Mouse (Mus musculus): ENCODE data around the gene Gart.

Gart gene

DNA sequence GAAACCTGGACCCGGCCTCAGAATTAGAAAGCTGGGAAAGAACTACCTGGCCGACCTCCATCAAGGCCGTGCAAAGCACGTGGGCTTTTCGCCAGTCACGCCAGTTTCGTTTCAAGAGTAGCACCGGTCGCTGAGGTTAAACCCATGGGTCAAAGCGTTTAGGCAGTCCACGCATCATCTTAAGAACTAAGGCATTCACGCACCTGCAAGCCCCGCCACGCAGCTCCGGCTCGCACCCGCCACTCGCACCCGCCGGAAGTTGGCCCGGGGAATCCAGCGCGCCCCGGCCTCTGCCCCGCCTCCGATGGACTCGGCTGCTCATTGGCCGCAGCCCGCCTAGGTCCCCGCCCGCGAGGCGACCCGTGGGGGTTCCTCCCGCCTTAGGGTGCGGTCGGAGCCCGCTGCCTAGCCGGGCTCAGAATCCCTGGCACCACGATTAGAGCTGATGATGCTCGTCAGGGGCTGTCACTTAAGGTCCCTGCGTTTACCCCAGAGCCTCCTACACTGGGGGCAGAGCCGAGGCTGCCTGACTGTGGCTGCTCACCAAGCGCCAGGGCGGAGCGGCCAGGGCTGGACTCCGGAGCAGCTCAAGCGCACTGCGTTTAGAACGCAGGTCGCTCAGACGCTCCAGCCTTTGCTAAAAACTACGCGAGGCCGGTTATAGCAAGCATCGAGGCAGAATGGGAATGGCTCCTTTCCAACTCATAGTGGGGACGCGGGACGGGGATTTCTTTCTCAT is at the start of gene Gart:
TSS of gene Gart (minus strand) at position 272 of the 739 bp plus-strand sequence.
- DNase-seq: peak; percentile 97

DNA sequence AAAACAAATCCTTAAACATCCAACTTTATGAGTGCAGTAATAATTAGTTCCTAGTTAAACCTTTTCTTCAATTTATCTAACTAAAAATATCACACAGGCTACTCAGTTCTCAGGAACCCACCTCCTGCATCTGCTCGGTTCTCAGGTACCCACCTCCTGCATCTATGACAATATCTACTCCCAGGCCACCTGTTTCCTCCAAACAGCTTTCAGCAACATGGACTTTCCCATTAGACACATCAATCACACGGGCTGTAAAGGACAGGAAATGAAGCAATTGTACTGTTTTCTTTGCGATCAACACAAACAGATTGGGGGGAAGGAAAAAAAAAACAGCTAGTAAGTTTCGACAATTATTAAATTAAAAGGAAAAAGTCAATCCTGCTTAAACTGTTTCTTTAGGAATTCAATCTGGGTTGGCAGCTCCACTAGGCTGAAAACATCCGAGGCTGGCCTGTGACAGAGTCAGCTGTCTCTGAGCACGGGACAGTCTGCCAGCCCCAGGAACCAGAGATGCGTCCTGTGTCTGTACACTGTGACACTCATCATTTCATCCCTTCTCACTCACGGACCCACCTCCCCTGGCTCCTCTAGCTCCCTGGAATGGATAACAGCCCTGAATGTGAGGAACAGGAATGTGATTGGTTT is 48.5 kb upstream of the Gart start:
- DNase-seq: no peak

DNA sequence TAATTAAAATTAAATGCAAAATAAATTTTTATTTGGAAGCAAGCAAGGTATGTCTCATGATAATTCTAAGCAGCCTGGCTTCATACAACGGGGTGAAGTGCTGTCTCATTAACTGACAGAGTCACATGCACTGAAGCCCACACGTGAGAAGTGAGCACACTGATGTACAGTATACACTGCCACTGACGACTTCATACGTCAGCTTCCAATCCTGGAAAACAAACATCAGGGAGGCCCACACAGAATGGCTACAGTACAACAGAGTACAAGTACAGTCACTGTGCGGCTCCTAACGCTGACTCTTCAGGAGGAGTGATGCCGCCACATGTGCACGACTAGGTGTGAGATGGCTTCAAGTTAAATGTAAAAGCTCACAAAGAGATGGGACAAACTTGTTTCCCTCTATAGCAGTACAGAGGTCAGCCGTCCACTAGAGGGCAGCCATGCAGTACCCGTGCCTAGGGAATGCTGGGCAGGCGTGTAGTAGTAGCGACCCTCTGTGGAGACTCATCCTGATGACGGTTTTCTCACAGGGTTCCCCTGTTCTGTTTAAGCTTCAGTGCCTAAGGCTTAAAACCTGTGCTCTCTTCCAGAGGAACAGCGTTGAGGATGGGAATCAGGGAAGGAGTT is 47.8 kb upstream of the Gart start:
- DNase-seq: peak; percentile 86

DNA sequence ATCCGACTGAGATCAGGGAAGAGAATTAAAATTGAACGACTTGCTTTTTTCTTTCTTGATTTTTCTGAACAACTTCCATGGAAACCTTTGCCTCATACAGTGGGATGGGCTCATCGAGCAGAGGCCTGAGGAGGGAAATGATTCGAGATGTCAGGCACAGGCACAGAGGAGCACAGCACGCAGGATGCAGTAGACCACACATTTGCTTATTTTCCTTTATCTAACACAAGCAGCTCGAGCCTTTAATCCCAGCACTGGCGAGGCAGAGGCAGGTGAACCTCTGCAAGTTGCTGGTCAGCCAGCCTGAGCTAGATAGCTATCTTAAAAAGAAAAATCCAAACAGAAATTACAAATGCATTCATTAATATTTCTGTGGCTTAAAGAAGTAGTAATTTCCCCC is 43.0 kb upstream of the Gart start:
- DNase-seq: peak; percentile 70

DNA sequence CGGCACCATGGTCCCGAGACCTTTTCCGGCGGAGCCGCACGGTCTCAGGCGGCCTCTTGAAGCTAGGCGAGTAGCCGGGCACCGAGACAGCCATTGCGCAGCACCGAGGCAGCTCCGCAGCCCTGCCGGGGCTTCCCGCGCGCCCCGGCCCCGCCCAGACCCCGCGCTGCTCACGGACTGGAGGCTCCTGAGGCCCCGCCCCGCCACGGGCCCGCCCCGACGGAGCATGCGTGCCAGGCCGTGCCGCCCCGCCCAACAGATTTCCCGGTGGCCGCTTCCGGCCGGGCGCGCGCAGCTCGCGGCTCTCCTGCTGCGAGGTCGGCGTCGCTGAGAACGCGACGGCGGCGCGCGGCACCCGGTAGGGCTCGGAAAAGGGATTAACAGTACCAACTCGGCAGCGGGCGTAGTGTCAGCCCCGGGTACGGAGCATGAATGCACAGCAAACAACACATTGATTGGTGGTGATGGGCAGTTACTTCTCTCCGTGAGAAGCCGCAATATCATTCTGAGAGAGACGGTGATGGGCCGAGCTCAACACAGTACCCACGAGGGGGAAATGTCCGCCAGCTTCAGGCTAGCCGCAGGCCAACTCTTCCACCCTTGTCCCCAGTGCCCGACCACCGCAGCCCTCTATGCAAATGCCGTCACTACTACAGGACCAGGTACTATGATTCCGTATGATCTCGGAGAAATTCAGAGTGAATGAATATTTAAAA is 42.0 kb upstream of the Gart start, which contains the start of gene Donson:
TSS of gene Donson (minus strand) at position 152 of the 716 bp plus-strand sequence.
- DNase-seq: peak; percentile 98

DNA sequence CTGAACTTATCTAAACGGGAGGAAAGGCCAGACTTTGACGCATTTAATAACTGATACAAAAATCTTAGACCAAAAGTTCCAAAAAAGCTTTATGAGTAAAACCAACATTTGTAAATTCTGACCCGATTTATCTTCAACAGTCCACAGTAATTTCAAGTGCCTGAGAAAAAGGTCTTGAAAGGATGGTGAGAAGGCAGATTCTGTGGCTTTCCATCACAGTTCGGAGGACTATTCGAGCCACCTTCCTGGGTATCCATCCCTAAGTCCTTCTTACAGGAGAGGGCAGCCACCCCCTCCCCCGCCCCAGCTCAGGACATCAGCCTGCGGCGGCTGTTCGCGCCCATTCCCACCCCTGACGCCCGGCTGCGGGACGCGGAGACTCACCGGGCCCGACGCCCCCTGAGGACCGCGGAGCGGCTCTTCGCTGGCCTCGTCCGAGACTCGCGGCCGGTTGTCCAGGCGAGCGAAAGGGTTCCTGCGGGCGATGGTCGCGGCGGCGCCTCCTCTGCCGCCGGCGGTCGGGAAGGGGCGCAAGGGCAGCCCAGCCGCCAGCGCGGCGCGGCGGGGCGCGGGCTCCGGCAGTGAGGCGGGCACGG is 41.4 kb upstream of the Gart start:
- peak; percentile 52 for DNase-seq

DNA sequence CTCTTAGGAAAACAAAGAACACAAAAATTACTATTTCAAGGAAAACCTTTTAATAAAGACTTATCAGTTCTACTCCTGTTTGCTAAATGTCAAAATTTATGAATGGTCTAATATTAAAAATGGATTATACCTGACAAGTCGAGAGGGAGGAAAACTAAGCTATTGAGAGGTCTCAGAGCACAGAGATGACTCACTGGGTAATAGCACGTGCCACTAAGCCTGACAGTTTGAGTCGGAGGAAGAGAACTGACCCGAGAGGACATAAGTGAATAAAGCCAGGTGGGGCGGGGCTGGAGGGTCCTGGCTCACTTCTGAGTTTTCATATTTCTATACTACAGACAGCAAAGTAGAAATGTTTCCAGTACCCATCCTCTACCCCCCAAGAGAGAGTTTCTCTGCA is 39.6 kb upstream of the Gart start:
- no peak for DNase-seq

DNA sequence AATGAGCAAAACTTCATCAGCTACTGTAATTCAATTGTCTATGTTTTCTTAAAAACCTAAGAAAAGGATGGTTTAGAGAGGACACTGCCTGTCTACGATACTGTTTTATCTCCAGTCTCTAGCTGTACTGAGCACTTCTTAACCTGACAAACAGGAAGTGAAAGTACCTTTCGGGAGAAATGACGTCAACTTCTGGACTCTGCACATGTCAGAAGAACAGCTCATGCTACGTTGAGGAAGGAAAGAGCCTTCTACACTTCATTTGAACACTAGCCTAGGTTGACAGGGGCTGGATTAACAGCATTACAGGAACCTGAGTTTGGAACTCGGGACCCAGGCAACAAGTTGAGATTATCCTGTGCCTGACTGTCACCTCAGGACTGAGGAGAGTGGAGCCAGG is 38.8 kb upstream of the Gart start:
- no peak for DNase-seq

DNA sequence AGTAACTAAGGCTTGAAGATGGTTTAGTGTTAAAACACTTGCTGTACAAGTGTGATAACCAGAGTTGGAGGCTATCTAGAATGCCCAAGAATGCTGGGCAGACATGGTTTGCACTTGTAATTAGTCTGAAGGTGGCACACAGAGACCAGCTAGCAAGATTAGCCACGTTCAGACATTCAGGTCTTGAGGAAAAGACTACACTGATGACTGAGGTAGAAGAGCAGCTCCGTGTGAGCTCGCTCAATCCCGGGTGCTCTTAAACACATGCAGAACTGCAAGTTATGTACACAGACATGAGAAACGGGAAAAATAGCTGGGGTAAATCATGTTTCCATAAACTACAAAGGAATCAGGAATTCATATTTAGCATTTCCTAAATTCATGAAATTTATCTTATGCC is 33.9 kb upstream of the Gart start:
- no peak for DNase-seq

DNA sequence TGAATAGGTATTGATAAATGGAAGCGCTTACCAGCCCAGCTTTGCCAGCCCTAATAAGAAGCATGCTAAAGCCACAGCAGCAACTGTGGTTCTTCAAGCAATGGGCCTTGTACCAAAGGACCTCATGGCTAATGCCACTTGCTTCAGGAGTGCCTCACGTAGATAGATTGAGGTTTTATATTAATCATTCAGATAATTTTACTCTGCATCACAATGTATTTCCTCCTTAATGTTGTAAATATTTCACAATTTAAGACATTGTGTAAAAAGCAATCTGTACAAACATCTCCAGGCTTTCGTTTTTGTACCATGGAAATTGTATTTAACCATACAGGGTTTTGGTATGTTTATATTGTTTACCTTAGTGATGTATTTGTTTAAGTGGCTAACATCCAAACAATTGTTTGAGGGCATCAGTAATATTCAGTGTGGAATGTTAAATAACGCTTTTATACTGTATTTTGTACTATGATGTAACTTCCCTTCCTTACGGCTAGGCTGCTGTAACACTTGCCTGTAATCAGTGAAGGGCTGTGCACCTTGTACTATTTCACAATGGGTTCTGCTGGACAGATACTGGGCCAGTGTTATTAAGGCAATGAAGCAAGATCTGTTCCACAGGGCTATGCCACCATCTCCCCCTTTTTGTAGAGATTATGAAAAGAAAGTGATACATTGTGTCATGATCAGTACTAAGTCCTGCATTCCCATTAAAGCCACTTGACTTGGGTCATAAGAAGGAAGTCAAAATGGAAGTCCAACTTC is 31.6 kb upstream of the Gart start:
- no peak for DNase-seq

DNA sequence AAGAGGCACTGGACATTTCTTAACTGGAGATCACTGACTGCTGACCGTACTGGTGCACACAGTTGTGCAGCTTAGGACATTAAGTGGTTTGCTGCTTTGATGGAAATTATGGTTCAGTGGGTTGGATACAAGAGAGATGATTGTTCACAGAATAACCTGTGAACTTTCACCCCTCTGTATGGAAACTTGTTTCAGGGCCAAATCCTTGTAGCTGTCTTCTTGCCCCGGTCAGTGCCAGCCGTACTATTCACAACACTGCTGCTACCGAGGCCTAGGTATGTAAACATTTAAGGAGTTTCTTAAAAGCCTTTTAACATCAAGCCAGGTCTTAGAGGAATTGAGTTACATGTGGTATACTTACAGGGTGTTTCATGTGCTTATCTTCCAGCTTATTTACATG is 27.7 kb upstream of the Gart start:
- DNase-seq: no peak

DNA sequence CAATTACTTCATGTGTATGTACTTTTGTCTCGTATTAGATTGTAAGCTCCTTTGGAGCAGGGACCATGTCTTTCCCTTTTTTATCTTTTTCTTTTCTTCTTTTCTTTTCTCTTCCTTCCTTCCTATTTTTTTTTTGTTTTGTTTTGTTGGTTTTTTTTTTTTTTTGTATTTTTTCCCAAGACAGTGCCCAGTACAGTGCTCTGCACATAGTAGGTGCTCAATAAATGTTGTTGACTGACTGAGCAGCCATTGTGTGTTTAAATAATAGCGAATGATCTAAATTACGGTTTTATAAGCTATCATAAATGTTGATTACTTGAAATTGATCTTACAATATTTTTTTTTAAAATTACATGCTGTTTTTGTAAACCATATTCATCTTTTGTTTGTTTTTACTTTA is 17.0 kb upstream of the Gart start:
- no peak for DNase-seq

DNA sequence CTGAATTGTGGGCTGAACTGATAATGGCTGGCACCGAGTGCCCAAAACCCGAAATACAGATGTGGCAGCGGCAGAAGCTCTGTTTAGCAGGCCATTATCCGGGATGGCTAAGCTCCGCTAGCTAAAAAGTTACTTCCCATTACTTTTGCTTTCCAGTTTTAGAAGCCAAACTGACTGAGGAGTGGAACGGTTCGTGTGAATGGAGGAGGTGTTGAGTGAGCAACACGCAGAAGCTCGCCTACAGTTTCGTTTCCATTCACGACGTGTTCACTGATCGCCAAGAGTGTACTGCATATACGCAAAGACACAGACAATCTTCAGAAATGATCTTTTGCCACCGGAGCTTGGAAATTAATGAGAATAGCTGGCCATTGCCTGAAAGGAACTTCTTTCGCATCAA is 15.6 kb upstream of the Gart start:
- DNase-seq: no peak

DNA sequence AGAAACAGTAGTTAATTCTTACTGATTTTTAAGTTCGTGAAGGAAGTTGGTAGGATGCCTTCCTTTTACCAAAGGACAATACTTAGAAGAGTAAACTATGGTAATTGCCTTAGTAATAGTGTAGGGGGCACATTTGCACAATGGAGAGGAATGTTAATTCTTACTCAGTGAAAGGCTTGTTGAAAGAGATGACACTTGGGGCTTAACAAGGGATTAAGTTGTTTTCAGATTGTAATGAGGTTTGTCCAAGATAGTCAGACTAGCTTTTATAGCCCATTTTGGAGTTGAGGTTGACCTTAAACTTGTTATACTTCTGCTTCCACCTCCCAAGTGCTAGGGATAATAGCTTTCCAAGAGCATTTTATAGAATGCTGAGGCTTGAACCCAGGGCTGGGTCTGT is 14.6 kb upstream of the Gart start:
- DNase-seq: no peak

DNA sequence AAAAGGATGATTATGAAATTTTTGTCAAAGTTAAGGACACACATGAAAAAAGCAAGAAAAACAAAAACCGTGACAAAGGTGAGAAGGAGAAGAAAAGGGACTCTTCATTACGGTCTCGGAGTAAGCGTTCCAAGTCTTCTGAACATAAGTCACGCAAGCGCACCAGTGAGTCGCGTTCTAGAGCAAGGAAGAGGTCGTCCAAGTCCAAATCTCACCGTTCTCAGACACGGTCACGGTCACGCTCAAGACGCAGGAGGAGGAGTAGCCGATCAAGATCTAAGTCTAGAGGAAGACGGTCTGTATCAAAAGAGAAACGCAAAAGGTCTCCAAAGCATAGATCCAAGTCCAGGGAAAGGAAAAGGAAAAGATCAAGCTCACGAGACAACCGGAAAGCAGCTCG is 13.0 kb upstream of the Gart start:
- DNase-seq: no peak

DNA sequence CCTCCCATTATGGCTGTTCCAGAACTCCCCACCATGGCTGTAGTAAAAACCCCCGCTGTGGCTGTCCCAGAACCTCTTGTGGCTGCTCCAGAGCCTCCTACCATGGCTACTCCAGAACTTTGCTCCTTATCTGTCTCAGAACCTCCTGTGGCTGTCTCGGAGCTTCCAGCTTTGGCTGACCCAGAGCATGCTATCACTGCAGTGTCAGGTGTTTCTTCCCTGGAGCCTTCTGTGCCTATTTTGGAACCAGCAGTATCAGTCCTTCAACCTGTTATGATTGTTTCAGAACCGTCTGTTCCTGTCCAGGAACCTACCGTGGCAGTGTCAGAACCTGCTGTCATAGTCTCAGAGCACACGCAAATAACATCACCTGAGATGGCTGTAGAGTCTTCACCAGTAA is 11.7 kb upstream of the Gart start:
- DNase-seq: no peak

DNA sequence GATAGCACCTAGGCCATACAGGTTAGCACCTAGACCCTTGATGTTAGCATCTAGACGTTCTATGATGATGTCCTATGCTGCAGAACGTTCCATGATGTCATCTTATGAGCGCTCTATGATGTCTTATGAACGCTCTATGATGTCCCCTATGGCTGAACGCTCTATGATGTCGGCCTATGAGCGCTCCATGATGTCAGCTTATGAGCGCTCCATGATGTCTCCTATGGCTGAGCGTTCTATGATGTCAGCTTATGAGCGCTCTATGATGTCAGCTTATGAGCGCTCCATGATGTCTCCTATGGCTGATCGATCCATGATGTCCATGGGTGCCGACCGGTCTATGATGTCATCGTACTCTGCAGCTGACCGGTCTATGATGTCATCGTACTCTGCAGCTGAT is 10.5 kb upstream of the Gart start:
- DNase-seq: no peak

DNA sequence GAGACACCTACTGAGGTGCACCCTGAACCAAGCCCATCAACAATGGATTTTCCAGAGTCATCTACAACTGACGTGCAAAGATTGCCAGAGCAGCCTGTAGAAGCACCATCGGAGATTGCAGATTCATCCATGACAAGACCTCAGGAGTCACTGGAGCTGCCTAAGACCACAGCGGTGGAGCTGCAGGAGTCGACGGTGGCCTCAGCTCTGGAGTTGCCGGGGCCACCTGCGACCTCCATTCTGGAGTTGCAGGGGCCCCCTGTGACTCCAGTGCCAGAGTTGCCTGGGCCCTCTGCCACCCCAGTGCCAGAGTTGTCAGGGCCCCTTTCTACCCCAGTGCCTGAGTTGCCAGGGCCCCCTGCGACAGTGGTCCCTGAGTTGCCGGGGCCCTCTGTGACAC is 8.5 kb upstream of the Gart start:
- DNase-seq: no peak

DNA sequence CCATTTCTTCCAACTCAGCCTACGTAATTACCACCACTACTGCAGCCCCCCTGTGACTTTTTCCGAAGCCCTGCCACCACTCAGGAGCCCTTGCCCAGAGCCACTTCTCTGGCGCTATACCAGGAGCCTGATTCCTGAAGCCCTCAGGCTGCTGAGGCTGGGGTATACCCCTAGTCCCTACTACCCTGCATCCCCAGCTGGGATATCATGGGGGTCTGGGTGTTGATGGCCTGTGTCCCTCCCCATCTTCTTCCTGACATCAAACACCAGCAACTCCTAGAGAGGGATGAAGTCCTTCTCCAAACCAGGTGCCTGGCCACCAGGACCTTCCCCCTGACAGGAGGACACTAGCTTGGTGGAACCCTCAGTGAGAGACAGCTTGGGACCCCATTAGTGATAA is 5.4 kb upstream of the Gart start:
- DNase-seq: no peak

DNA sequence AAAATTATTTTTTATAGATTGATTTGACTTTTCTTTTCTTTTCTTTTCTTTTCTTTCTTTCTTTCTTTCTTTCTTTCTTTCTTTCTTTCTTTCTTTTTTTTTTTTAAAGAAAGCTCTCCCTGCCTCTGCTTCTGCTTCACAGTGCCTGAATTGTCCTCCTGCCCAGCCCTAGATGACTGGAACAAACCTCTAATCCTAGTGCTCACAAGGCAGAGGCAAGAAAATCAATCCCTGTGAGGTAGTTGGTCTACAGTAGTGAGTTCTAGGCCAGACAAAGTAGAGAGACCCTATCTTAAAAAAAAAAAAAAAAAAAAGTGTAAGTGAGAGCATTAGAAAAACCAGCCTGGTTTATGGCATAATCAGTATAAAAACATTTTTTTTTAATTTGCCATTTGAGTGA is 3.0 kb upstream of the Gart start:
- no peak for DNase-seq

DNA sequence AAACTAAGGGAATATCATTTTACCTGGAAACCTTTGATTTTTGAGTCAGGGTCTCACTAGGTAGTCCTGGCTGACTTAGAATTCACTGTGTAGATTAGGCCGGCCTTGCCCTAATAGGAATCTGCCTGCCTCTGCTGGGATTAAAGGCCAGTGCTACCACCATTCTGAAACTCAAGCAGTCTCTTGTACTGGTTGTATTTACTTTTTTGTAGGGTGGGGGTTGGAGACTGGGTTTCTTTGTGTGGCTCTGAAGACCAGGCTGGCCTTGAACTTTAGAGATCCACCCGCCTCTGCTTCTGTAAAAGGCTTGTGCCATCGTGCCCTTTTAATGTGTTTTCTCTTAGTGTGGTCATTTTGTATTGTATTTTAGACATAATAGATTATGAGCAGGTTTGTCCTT is 2.5 kb upstream of the Gart start:
- no peak for DNase-seq

DNA sequence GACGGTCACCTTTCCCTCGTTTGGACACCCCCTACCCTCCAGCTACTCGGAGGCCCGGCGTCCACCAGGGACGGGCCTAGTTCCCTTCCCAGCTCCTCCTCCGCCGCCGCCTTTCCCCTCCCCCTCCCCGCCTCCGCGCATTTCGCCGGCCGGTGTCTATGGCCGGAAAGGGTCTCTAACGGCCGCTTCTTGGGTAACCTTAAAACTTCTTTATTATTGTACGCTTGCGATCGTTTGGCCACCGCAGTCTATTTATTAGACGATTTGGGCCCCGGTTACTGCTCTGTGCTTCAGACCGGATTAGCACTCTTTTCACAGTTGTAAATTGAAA is 1.4 kb upstream of the Gart start:
- peak; percentile 91 for DNase-seq

Data from liver (tissue).